Mouse (Mus musculus): ENCODE results near the gene Eno1.

DNA sequence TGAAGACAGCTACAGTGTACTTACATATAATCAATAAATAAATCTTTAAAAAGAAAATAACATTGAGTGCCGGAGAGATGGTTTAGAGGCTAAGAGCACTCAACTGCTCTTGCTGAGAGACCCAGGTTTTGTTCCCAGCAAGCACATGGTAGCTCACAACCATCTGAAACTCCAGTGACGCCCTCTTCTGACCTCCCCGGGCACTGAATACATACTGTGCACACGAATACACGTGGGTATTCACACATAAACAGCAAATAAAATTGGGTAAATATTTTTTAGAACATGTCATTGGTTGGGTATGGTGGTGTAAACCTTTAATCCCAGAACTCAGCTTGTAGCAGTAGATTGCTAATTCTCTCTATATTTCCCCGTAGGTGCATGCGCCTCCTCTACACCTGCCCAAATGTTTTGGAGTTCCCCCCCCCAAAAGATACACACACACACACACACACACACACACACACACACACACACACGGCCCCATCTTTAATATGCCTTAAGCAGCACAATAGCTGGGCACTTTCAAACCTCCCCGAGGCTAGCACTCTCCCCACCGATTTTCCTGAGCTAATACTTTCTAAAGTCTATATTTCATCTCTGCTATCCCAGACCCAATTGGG lies 24.5 kb upstream of the Eno1 start:
- no peak for TF ChIP-seq CTCF (IDR thresholded peaks at IDR 0.05; ENCODE audit: low read depth, low read length)
- no peak for TF ChIP-seq POLR2A (IDR thresholded peaks at IDR 0.05; ENCODE audit: borderline replicate concordance, low read depth, low read length)

All from bone marrow macrophage, adult 2 months (primary cell).